Mouse (Mus musculus) erythroblast, embryonic 14.5 days (primary cell): ENCODE data around the gene Milr1.

Experiments
- GATA1 ChIP-seq: IDR thresholded peaks from 2 replicates; pipeline ENCODE4 v1.6.1; 2012; ENCODE audit warnings: low read length, inconsistent platforms, mixed read lengths
- TAL1 ChIP-seq: IDR thresholded peaks from 3 replicates; pipeline ENCODE4 v1.6.1; 2012; ENCODE audit warnings: low read length, inconsistent platforms, mixed read lengths

DNA sequence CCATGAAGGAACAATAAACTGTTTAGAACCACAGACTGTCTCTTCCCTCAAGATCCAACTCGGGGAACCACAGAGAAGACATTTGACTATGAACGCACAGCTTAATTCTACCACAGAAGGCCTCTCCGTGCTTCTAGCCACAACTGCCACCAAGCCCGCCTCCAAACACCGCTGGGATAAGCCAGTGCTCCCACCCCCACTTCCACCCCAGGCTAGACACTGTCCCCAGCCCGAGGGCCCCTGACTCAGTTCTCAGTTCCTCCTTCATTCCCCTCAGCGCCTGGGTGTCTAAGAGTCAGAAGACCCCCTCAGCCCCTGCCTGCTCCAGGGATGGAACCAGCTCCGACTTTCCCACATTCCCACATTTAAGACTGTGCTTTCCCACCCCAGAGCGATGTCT is 49.4 kb upstream of the Milr1 start:
- TF ChIP-seq TAL1 (no peak), GATA1 (no peak)
